Mouse (Mus musculus) spleen, postnatal 10 days (tissue): ENCODE measurements around the gene Cpa2.

Experiments
- DNase-seq, 2 experiments: peaks; one replicate each; pipeline ENCODE4 v3.0.0; 2021 to 2022; ENCODE audit warnings: low spot score in 2 of 2

Cpa2 gene

GRCm38 (mm10) chr6:30576477-30577203 lies 35.3 kb downstream of the Cpa2 start:
- no peak for DNase-seq

- no peak for DNase-seq
Measured at GRCm38 (mm10) chr6:30579961-30580840, 38.8 kb downstream of the Cpa2 start.

GRCm38 (mm10) chr6:30580841-30581176 lies 39.4 kb downstream of the Cpa2 start:
- no peak for DNase-seq

- no peak for DNase-seq
Measured at GRCm38 (mm10) chr6:30586886-30587442, 45.6 kb downstream of the Cpa2 start.

- DNase-seq, result no peak
Measured at GRCm38 (mm10) chr6:30589819-30590218, 48.4 kb downstream of the Cpa2 start.

GRCm38 (mm10) chr6:30591851-30592404 lies 50.5 kb downstream of the Cpa2 start:
- no peak for DNase-seq

- no peak for DNase-seq
Measured at GRCm38 (mm10) chr6:30592417-30592974, 51.1 kb downstream of the Cpa2 start.

GRCm38 (mm10) chr6:30594364-30594763 lies 53.0 kb downstream of the Cpa2 start:
- DNase-seq, result no peak

GRCm38 (mm10) chr6:30596230-30596898 lies 55.0 kb downstream of the Cpa2 start:
- no peak for DNase-seq

GRCm38 (mm10) chr6:30600033-30600432 lies 58.7 kb downstream of the Cpa2 start:
- no peak for DNase-seq

GRCm38 (mm10) chr6:30600995-30601394 lies 59.6 kb downstream of the Cpa2 start:
- DNase-seq, result no peak

- DNase-seq, result no peak
Measured at GRCm38 (mm10) chr6:30604342-30604867, 63.0 kb downstream of the Cpa2 start.

GRCm38 (mm10) chr6:30605111-30605510 lies 63.7 kb downstream of the Cpa2 start:
- no peak for DNase-seq

- DNase-seq, result no peak
Measured at GRCm38 (mm10) chr6:30605672-30606071, 64.3 kb downstream of the Cpa2 start.

GRCm38 (mm10) chr6:30610710-30611109 lies 69.3 kb downstream of the Cpa2 start, which contains the start of gene Cpa5:
Gene Cpa5, plus strand, starts transcription at chr6:30611010.
- DNase-seq, result no peak

- DNase-seq, result no peak
Measured at GRCm38 (mm10) chr6:30611212-30611611, 69.8 kb downstream of the Cpa2 start.
